Mouse (Mus musculus) lung, postnatal 0 days (tissue): ENCODE results near the gene Nr6a1.

Experiments used
- CTCF ChIP-seq: IDR thresholded peaks from 2 replicates; pipeline ENCODE4 v1.5.1; 2016; ENCODE audit warnings: antibody characterized with exemption, mild to moderate bottlenecking
- EP300 ChIP-seq: IDR thresholded peaks from 2 replicates; pipeline ENCODE4 v1.6.1; 2016; ENCODE audit warnings: antibody characterized with exemption, mild to moderate bottlenecking, control low read depth

- TF ChIP-seq EP300 (no peak), CTCF (no peak)
Observed at GRCm38 (mm10) chr2:38783364-38783763, 144.1 kb downstream of the Nr6a1 start.
